Mouse (Mus musculus): ENCODE results near the gene Ddn. TPM values are rescaled to one million over a fixed set of nuclear protein-coding genes. Genes with fewer than 3 reads are reported as not detected.

The Ddn gene
- polyA plus RNA-seq, 1 experiment from 2014 or later, result 0.47 TPM

DNA sequence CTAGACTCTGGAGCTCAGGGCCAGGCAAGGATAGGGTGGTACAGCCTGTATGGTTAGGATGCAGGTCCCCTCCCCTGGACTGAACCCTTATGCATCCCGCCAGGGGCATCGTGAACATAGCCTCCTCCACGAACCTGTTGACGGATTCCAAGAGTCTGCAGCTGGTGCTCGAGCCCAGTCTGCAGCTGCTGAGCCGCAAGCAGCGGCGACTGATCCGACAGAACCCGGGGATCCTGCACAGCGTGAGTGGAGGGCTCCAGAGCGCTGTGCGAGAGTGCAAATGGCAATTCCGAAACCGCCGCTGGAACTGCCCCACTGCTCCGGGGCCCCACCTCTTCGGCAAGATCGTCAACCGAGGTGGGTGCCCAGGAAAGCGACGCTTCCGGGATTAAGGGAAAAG lies 18.5 kb downstream of the Ddn start:
- no peak for ATAC-seq (replicated peaks)
- Histone ChIP-seq H3K4me3 (no peak overlapping the region; the same call in 1 of the 2 replicates), H3K4me2 (replicated peaks) (no peak overlapping the region), H3K9me3 (no peaks in the 10 kb centered on the region), H3K27ac (replicated peaks) (no peak overlapping the region), H3K36me3 (no peaks in the 10 kb centered on the region), H3K4me1 (peaks cover 18% of the 10 kb centered on the region), H3K27me3 (peaks cover 98% of the 10 kb centered on the region), H3K9ac (replicated peaks) (no peak overlapping the region)
- under 1% methylated on average over 23 of the region's 23 CpGs for WGBS

DNA sequence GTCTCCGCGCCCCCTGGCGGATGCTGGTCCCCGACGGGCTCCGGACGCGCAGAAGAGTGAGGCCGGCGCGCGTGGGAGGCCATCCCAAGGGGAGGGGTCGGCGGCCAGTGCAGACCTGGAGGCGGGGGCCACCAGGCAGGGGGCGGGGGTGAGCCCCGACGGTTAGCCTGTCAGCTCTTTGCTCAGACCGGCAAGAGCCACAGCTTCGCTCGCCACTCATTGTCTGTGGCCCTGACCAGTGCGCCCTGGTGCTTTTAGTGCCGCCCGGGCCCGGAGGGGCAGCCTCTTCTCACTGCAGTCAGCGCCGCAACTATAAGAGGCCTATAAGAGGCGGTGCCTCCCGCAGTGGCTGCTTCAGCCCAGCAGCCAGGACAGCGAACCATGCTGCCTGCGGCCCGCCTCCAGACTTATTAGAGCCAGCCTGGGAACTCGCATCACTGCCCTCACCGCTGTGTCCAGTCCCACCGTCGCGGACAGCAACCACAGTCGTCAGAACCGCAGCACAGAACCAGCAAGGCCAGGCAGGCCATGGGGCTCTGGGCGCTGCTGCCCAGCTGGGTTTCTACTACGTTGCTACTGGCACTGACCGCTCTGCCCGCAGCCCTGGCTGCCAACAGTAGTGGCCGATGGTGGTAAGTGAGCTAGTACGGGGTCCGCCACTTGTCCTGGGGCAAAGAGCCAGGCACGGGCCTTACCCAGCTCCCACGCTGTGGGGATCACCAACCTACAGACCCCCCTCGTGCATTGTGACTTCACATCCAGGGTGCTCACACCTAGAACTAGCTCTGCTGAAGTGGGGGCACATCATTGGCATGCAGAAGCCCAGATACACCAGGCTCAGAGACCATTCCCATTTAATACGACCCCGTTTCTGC lies 19.4 kb downstream of the Ddn start, which contains the start of gene Wnt1:
Gene Wnt1, plus strand, starts transcription at position 197 of the 875 bp plus-strand sequence.
- H3K9me3 ChIP-seq, result no peaks in the 10 kb centered on the region
- peaks cover 95% of the 10 kb centered on the region for H3K27me3 ChIP-seq
- peaks cover 18% of the 10 kb centered on the region for H3K4me1 ChIP-seq
- H3K9ac ChIP-seq (replicated peaks), result no peak within 1 kb of the TSS
- H3K27ac ChIP-seq (replicated peaks), result no peak within 1 kb of the TSS
- no peak within 1 kb of the TSS for H3K4me3 ChIP-seq
- H3K4me2 ChIP-seq (replicated peaks), result no peak within 1 kb of the TSS
- WGBS, result 2% methylated on average over 51 of the region's 51 CpGs
- no peak for ATAC-seq (replicated peaks)
- no peaks in the 10 kb centered on the region for H3K36me3 ChIP-seq

DNA sequence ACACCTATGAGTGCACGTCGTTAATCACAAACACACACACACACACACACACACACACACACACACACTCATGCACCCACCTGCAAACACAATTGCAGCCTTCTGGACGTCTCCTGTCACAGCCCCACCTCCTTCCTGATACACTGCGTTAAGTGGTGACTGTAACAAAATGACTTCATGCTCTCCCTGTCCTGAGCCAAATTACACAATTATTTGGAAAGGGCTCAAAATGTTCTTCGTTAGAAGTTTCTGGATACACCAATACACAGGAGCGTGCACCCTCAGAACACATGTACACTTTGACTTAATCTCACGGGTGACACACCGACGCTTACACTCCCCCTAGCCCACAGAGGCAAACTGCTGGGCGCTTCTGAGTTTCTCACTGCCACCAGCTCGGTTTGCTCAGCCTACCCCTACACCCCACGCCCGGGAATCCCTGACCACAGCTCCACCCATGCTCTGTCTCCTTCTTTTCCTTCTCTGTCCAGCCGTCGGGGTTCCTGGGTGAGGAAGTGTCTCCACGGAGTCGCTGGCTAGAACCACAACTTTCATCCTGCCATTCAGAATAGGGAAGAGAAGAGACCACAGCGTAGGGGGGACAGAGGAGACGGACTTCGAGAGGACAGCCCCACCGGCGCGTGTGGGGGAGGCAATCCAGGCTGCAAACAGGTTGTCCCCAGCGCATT lies 20.2 kb downstream of the Ddn start:
- peaks cover 94% of the 10 kb centered on the region for H3K27me3 ChIP-seq
- no peaks in the 10 kb centered on the region for H3K36me3 ChIP-seq
- 8% methylated on average over 24 of the region's 24 CpGs for WGBS
- no peak overlapping the region for H3K4me2 ChIP-seq (replicated peaks)
- no peaks in the 10 kb centered on the region for H3K9me3 ChIP-seq
- H3K4me3 ChIP-seq, result no peak overlapping the region
- ATAC-seq (replicated peaks), result no peak
- peaks cover 18% of the 10 kb centered on the region for H3K4me1 ChIP-seq
- H3K27ac ChIP-seq (replicated peaks), result no peak overlapping the region
- H3K9ac ChIP-seq (replicated peaks), result no peak overlapping the region

DNA sequence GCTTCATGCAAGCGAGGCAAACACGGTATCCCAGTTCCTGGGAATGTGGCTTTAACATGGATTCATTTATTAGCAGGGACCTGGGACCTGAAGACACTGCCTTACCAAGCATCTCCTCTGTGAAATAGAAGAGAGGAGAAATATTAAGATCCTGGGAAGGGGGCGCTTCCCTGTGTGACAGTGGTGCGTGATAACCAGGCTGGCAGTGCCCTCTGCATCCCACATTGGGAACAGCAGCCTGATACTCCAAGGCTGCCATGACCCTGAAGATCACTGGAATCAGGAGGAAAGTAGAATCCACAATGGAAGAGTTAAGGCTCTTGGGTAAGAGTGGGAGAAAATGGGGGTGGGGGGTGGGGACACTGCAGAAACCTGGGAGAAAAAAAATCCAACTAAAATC lies 21.4 kb downstream of the Ddn start:
- Histone ChIP-seq H3K27ac (replicated peaks) (no peak overlapping the region), H3K27me3 (peaks cover 84% of the 10 kb centered on the region), H3K9me3 (no peaks in the 10 kb centered on the region), H3K4me3 (no peak overlapping the region), H3K4me1 (peaks cover 18% of the 10 kb centered on the region), H3K36me3 (no peaks in the 10 kb centered on the region), H3K4me2 (replicated peaks) (no peak overlapping the region), H3K9ac (replicated peaks) (no peak overlapping the region)
- no peak for ATAC-seq (replicated peaks)
- 31% methylated on average over 4 of the region's 4 CpGs for WGBS

DNA sequence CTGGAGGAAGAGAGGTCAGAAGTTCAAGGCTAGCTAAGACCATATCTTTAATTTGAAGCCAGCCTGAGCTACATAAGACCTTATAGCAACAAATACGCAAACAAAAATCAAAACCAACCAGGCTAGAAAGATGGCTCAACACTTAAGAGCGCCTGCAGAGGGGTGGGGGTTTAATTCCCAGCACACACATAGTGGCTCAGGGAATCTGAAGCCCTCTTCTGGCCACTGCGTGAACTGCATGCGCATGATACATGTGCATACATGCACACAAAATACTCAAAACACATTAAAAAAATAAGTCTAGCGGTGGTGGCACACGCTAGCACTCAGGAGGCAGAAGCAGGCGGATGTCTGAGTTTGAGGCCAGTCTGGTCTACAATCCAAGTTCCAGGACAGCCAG lies 23.5 kb downstream of the Ddn start:
- Histone ChIP-seq H3K4me3 (no peak overlapping the region), H3K4me2 (replicated peaks) (no peak overlapping the region), H3K27me3 (peaks cover 80% of the 10 kb centered on the region), H3K4me1 (peaks cover under 1% of the 10 kb centered on the region), H3K9me3 (no peaks in the 10 kb centered on the region), H3K27ac (replicated peaks) (no peak overlapping the region), H3K9ac (replicated peaks) (no peak overlapping the region), H3K36me3 (no peaks in the 10 kb centered on the region)
- no peak for ATAC-seq (replicated peaks)
- WGBS, result 39% methylated on average over 7 of the region's 7 CpGs

DNA sequence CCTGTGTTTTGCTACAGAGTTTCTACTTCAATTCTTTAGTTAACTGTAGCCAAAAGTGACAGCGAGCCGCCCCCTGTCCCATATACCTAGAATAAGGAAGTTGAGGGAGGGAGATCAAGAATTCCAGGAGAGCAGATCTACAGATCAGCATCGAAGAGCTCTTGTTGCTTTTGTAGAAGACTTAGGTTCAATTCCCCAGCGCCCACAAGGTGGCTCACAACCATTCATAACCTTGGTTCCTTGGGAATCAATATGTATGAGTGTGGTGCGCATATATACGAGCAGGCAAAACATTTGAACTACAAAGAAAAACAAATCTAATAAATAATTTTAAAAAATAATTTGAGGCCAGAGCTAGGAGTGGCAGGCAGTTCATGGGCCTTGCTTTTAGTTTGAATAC lies 28.1 kb downstream of the Ddn start:
- no peak overlapping the region for H3K27ac ChIP-seq (replicated peaks)
- peaks cover 18% of the 10 kb centered on the region for H3K4me1 ChIP-seq
- H3K9me3 ChIP-seq, result no peaks in the 10 kb centered on the region
- H3K36me3 ChIP-seq, result no peaks in the 10 kb centered on the region
- WGBS, result 23% methylated on average over 6 of the region's 6 CpGs
- no peak overlapping the region for H3K9ac ChIP-seq (replicated peaks)
- H3K4me3 ChIP-seq, result no peak overlapping the region
- no peak for ATAC-seq (replicated peaks)
- H3K27me3 ChIP-seq, result peaks cover 79% of the 10 kb centered on the region
- no peak overlapping the region for H3K4me2 ChIP-seq (replicated peaks)

DNA sequence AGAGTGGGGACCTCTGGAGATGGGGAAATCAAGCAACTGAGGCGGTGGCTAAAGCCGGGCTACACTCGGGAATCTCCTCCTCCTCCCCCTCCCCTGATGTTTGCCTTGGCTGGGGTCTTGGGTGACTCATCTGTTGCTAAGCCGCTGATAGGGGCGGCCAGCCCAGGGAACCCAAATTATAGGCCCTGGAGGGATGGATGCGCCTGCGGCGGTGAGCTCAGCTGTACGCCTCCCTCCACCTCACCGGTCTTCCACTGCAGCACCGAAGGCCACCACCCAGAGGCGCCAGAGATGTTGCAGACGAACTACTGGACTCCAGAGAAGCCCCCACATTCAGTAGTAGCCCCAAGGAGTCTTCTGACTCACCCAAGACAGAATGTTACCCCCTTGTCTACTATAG lies 28.7 kb downstream of the Ddn start:
- no peak overlapping the region for H3K4me2 ChIP-seq (replicated peaks)
- peaks cover 81% of the 10 kb centered on the region for H3K27me3 ChIP-seq
- no peak overlapping the region for H3K9ac ChIP-seq (replicated peaks)
- no peaks in the 10 kb centered on the region for H3K9me3 ChIP-seq
- H3K27ac ChIP-seq (replicated peaks), result no peak overlapping the region
- H3K36me3 ChIP-seq, result no peaks in the 10 kb centered on the region
- 2% methylated on average over 13 of the region's 13 CpGs for WGBS
- H3K4me3 ChIP-seq, result no peak overlapping the region
- H3K4me1 ChIP-seq, result peaks cover 20% of the 10 kb centered on the region
- ATAC-seq (replicated peaks), result no peak

DNA sequence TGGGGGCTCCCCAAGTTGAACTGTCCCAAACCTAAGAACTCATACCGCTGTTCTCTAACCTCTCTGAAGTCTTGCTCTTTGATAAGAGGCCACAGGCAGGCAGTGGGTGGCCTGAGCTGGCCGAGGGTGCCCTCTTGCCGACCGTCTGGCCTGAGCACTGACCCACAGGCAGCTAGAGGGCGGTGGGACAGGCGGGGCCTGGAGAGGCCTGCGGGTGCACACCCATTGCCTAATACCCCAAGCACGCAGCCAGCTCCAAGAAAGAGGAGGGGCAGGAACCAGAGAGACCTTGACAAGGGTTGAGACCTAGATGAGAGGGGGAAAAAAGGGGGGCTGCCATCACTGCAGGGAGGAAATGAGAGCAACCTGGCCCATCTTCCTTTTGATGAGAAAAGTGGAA lies 29.2 kb downstream of the Ddn start:
- peaks cover 20% of the 10 kb centered on the region for H3K4me1 ChIP-seq
- no peaks in the 10 kb centered on the region for H3K9me3 ChIP-seq
- no peak for ATAC-seq (replicated peaks)
- no peaks in the 10 kb centered on the region for H3K36me3 ChIP-seq
- 3% methylated on average over 8 of the region's 8 CpGs for whole genome bisulfite sequencing
- no peak overlapping the region for H3K27ac ChIP-seq (replicated peaks)
- no peak overlapping the region for H3K4me2 ChIP-seq (replicated peaks)
- H3K4me3 ChIP-seq, result no peak overlapping the region
- H3K9ac ChIP-seq (replicated peaks), result no peak overlapping the region
- peaks cover 81% of the 10 kb centered on the region for H3K27me3 ChIP-seq

DNA sequence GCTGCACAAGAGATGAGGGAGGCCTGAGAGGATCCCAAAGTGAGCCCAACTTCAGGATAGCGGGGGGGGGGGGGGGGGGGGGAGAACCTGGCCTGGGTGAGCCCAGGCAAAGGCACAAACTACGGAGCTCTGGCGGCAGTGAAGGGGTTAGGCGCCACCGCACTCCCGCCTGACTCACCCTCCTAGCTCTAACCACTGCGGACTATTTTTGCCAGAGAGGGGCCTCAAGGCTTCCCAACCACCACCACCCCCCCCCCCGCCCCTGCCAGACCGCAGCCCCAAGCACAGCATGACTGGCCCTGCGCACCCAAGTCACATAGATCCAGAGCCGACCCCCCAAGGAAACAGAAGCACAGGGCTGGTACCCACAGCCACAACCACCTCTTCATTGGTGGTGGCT lies 30.5 kb downstream of the Ddn start:
- H3K4me3 ChIP-seq, result no peak overlapping the region
- no peak overlapping the region for H3K4me2 ChIP-seq (replicated peaks)
- peaks cover 20% of the 10 kb centered on the region for H3K4me1 ChIP-seq
- H3K27me3 ChIP-seq, result peaks cover 86% of the 10 kb centered on the region
- no peaks in the 10 kb centered on the region for H3K36me3 ChIP-seq
- no peak overlapping the region for H3K9ac ChIP-seq (replicated peaks)
- 5% methylated on average over 4 of the region's 11 CpGs for WGBS
- no peak overlapping the region for H3K27ac ChIP-seq (replicated peaks)
- no peak for ATAC-seq (replicated peaks)
- no peaks in the 10 kb centered on the region for H3K9me3 ChIP-seq

DNA sequence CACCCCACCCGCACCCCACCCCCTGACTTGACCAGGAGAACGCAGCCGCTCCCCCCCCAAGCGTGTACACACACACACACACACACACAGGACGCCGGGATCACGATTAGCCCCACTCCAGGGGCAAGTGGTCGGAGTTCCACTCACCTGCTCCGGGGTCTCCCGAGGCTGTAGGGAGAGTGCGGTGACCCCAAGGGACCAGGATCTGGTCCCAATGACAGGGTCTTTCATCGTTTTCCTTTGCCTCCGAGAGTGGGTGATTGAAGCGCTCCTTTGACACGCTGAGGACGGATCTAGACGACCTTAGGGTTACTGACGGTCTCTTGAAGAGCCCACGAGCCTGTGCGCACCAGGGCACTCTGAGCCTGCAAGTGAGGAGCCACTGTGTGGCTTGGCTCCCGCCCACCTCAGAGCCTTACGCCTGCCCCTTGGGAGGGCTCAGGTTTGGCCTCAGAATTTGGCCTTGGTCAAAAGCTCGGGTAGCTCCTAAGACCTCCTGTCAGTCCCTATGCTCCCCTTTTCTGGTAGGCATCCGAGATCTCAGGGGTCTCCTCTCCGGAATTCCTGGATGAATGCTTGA lies 31.0 kb downstream of the Ddn start:
- Histone ChIP-seq H3K4me1 (peaks cover 20% of the 10 kb centered on the region), H3K9me3 (no peaks in the 10 kb centered on the region), H3K9ac (replicated peaks) (no peak overlapping the region), H3K27ac (replicated peaks) (no peak overlapping the region), H3K27me3 (peaks cover 91% of the 10 kb centered on the region), H3K4me2 (replicated peaks) (peak overlapping the region; percentile 26), H3K4me3 (peak overlapping the region; percentile 13), H3K36me3 (no peaks in the 10 kb centered on the region)
- WGBS, result 1% methylated on average over 25 of the region's 25 CpGs
- no peak for ATAC-seq (replicated peaks)

DNA sequence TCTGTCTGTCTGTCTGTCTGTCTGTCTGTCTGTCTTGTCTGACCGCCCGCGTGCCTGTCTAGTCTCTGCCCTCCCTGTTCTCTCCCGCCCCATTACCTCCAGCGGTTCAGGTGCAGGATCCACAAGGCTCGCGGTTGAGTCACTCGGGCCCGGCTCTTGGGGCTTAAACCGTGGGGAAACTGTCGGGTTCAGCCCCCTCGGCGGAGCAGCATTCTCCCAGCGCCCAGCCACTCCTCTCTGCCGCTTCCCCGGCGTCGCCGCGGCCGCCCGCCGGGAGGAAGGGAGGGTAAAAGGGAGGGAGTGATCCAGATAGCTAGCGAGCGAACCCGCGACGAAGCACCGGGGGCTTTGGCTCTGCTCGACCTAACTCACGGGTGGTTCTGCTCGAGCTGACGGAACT lies 31.5 kb downstream of the Ddn start, which contains the start of gene Wnt10b:
Gene Wnt10b, minus strand, starts transcription at position 389 of the 400 bp plus-strand sequence.
- Histone ChIP-seq H3K4me3 (peak within 1 kb of the TSS; percentile 24), H3K4me1 (peaks cover 23% of the 10 kb centered on the region), H3K27ac (replicated peaks) (no peak within 1 kb of the TSS), H3K9ac (replicated peaks) (no peak within 1 kb of the TSS), H3K27me3 (peaks cover 96% of the 10 kb centered on the region), H3K9me3 (no peaks in the 10 kb centered on the region), H3K36me3 (no peaks in the 10 kb centered on the region), H3K4me2 (replicated peaks) (peak within 1 kb of the TSS; percentile 26)
- WGBS, result under 1% methylated on average over 32 of the region's 33 CpGs
- no peak for ATAC-seq (replicated peaks)

DNA sequence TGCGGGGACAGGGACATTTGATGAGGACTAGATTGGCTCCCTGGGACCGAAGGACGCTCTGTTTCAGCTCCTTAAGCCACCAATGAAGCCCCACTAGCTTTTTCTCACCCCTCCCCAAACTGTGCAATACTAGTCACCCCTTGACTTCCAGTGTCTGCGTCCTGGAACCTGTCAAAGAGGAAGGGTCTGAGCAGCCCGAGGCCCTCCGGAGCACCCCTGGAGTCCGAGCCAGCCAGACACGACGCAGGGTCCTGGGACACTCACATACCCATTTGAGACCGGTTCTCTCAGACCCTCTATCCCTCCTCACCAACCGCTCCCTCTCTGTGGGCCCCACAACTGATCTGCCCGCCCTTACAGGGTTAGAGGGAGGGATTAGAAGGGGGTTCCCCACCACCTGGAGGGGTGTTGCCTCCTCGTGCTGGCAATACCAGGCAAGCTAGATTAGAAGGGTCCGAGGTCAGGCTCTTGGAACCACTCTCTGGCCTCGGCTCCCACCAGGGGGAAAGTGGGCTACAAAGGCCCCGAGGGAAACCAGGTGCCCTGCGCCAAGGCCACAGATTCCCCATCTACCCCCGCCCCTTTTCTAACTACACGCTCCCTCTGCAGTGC lies 32.2 kb downstream of the Ddn start:
- Histone ChIP-seq H3K9ac (replicated peaks) (no peak overlapping the region), H3K36me3 (no peaks in the 10 kb centered on the region), H3K27ac (replicated peaks) (no peak overlapping the region), H3K4me2 (replicated peaks) (0 out of 2 replicates have a peak overlapping the region, but pooled peaks have one; percentile 32), H3K27me3 (peaks cover 98% of the 10 kb centered on the region), H3K4me1 (peaks cover 28% of the 10 kb centered on the region), H3K9me3 (no peaks in the 10 kb centered on the region), H3K4me3 (peak overlapping the region; percentile 24; the same call in 1 of the 2 replicates)
- WGBS, result under 1% methylated on average over 19 of the region's 19 CpGs
- no peak for ATAC-seq (replicated peaks)

All from forebrain, embryonic 15.5 days (tissue).